Mouse (Mus musculus): ENCODE data around the gene Cyb561.

DNA sequence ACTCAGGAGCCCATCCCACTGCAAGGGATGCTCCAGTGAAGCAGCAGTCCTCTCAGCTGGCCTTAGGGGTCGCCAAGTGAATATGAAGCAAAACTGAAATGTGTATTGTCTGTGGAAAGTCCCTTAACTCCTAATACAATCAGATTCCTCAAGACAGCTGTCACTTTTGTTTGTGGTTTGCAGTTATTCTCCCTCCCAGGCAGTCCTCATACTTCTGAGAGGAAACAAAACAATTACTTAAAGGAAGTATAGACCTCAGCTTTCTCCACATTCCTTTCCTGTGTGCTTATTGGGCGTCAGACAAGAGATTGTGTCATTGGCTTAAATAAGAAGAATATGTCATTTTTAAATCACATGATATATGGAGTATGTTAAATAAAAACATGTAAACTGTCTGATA is 51.6 kb downstream of the Cyb561 start:
- TF ChIP-seq CTCF (IDR thresholded peaks at IDR 0.05; ENCODE audit: borderline replicate concordance, insufficient read depth, low read depth, low read length) (no peak), POLR2A (IDR thresholded peaks at IDR 0.05; ENCODE audit: borderline replicate concordance, insufficient read depth, low read length) (no peak)

Data from cerebellum, adult 2 months (tissue).